Mouse (Mus musculus): ENCODE measurements around the gene Hspa1a.

- TF ChIP-seq GATA1 (IDR thresholded peaks at IDR 0.05; ENCODE audit: low read length) (no peak), TAL1 (IDR thresholded peaks at IDR 0.05; ENCODE audit: low read length) (no peak)
Measured at GRCm38 (mm10) chr17:34946486-34947140, 25.3 kb downstream of the Hspa1a start.
